Mouse (Mus musculus) MEL (cell line): Measurements from ENCODE around the gene Lrrc23. TPM values are rescaled to one million over a fixed set of nuclear protein-coding genes. Genes with fewer than 3 reads are reported as not detected.
A peak's percentile ranks its signal among the peaks of the same experiment; 100 is the strongest.

Source experiments
- DNase-seq: peaks from one replicate; pipeline ENCODE4 v3.0.0; 2011; ENCODE audit warnings: low read depth, low spot score
- H3K27ac ChIP-seq: 2 replicates; pipeline ENCODE4 v1.5.1; 2012; ENCODE audit warnings: low read depth, mild to moderate bottlenecking, control low read depth, low read length, moderate library complexity; ENCODE audit not compliant: control insufficient read depth
- H3K27me3 ChIP-seq, 2 experiments: fragments of 150-350 bp in 1 of 2; sonication (generic) in 1 of 2; 2 replicates each; pipeline ENCODE4 v1.6.1; 2012; ENCODE audit warnings: low read length in 2 of 2, mild to moderate bottlenecking in 2 of 2, improper control_type of control experiment in 1 of 2, moderate library complexity in 1 of 2; ENCODE audit not compliant: insufficient read depth in 2 of 2, control insufficient read depth in 1 of 2
- H3K36me3 ChIP-seq, 2 experiments: 2 replicates each; pipeline ENCODE4 v1.6.1; 2012 to 2014; ENCODE audit warnings: low read length in 2 of 2, improper control_type of control experiment in 1 of 2, inconsistent platforms in 1 of 2, mild to moderate bottlenecking in 1 of 2; ENCODE audit not compliant: insufficient read depth in 2 of 2, control insufficient read depth in 1 of 2
- H3K4me1 ChIP-seq, 2 experiments: fragments of 150-350 bp in 1 of 2; sonication (generic) in 1 of 2; 2 replicates each; pipeline ENCODE4 v1.6.1; 2012; ENCODE audit warnings: low read length in 2 of 2, improper control_type of control experiment in 1 of 2, mild to moderate bottlenecking in 1 of 2; ENCODE audit not compliant: insufficient read depth in 2 of 2, control insufficient read depth in 1 of 2
- H3K4me3 ChIP-seq, 2 experiments: fragments of 150-350 bp in 1 of 2; sonication (generic) in 1 of 2; 2 replicates each; pipeline ENCODE4 v1.5.1; 2012; ENCODE audit warnings: low read depth in 2 of 2, low read length in 2 of 2, mild to moderate bottlenecking in 2 of 2, moderate library complexity in 2 of 2, control low read depth in 1 of 2, improper control_type of control experiment in 1 of 2; ENCODE audit not compliant: control insufficient read depth in 1 of 2, insufficient read depth in 1 of 2
- H3K79me2 ChIP-seq: 2 replicates; pipeline ENCODE4 v1.6.1; 2012; ENCODE audit warnings: mild to moderate bottlenecking, low read length, moderate library complexity; ENCODE audit not compliant: control insufficient read depth, poor library complexity, insufficient read depth
- H3K9ac ChIP-seq: 2 replicates; pipeline ENCODE4 v1.6.1; 2012; ENCODE audit warnings: low read depth, mild to moderate bottlenecking, control low read depth, low read length, moderate library complexity; ENCODE audit not compliant: control insufficient read depth, poor library complexity, severe bottlenecking
- H3K9me3 ChIP-seq: fragments of 150-350 bp; sonication (generic); replicated peaks from 2 replicates; pipeline ENCODE4 v1.6.1; 2012; ENCODE audit warnings: mild to moderate bottlenecking, low read length, improper control_type of control experiment, moderate library complexity; ENCODE audit not compliant: insufficient read depth
- BHLHE40 ChIP-seq: IDR thresholded peaks from 2 replicates; pipeline ENCODE4 v1.6.1; 2012; ENCODE audit warnings: low read depth, mild to moderate bottlenecking, inconsistent platforms, low read length, improper control_type of control experiment, borderline replicate concordance
- CHD1 ChIP-seq: IDR thresholded peaks from 2 replicates; pipeline ENCODE4 v1.6.1; 2012; ENCODE audit warnings: low read depth, mild to moderate bottlenecking, inconsistent platforms, low read length, improper control_type of control experiment
- CTCF ChIP-seq, 3 experiments: IDR thresholded peaks in 2 of 3; conservative IDR thresholded peaks in 1 of 3; 2 replicates each; pipeline ENCODE4 v1.5.1; 2011 to 2012; ENCODE audit warnings: low read length in 3 of 3, low read depth in 2 of 3, mild to moderate bottlenecking in 2 of 3, improper control_type of control experiment in 1 of 3, inconsistent platforms in 1 of 3, mixed read lengths in 1 of 3, moderate library complexity in 1 of 3; ENCODE audit not compliant: control insufficient read depth in 1 of 3, insufficient read depth in 1 of 3, poor library complexity in 1 of 3, severe bottlenecking in 1 of 3
- E2F4 ChIP-seq: IDR thresholded peaks from 2 replicates; pipeline ENCODE4 v1.6.1; 2011; ENCODE audit warnings: low read depth, low read length, improper control_type of control experiment, borderline replicate concordance
- ELF1 ChIP-seq: IDR thresholded peaks from 2 replicates; pipeline ENCODE4 v1.6.1; 2014; ENCODE audit warnings: low read depth, mild to moderate bottlenecking, inconsistent platforms, low read length, improper control_type of control experiment, moderate library complexity
- ETS1 ChIP-seq: IDR thresholded peaks from 2 replicates; pipeline ENCODE4 v1.6.1; 2012; ENCODE audit warnings: low read depth, mild to moderate bottlenecking, inconsistent platforms, low read length, improper control_type of control experiment, moderate library complexity
- GABPA ChIP-seq: IDR thresholded peaks from 2 replicates; pipeline ENCODE4 v1.6.1; 2012; ENCODE audit warnings: low read depth, mild to moderate bottlenecking, inconsistent platforms, low read length, improper control_type of control experiment, moderate library complexity
- GATA1 ChIP-seq: IDR thresholded peaks from 2 replicates; pipeline ENCODE4 v1.6.1; 2011; ENCODE audit warnings: low read depth, low read length, improper control_type of control experiment
- HCFC1 ChIP-seq: IDR thresholded peaks from 2 replicates; pipeline ENCODE4 v1.6.1; 2012; ENCODE audit warnings: low read depth, mild to moderate bottlenecking, inconsistent platforms, low read length, improper control_type of control experiment, moderate library complexity
- KAT2A ChIP-seq: conservative IDR thresholded peaks from 2 replicates; pipeline ENCODE4 v1.6.1; 2012; ENCODE audit warnings: low read depth, low read length, improper control_type of control experiment, inconsistent platforms
- MAFK ChIP-seq: IDR thresholded peaks from 2 replicates; pipeline ENCODE4 v1.6.1; 2011; ENCODE audit warnings: low read depth, mild to moderate bottlenecking, low read length, improper control_type of control experiment, borderline replicate concordance
- MAZ ChIP-seq: IDR thresholded peaks from 2 replicates; pipeline ENCODE4 v1.6.1; 2012; ENCODE audit warnings: low read depth, mild to moderate bottlenecking, inconsistent platforms, low read length, improper control_type of control experiment
- MXI1 ChIP-seq: IDR thresholded peaks from 2 replicates; pipeline ENCODE4 v1.6.1; 2011; ENCODE audit warnings: mild to moderate bottlenecking, low read depth, low read length, improper control_type of control experiment
- MYC ChIP-seq: IDR thresholded peaks from 2 replicates; pipeline ENCODE4 v1.6.1; 2011; ENCODE audit warnings: low read depth, mild to moderate bottlenecking, low read length, improper control_type of control experiment, moderate library complexity
- POLR2A ChIP-seq, 2 experiments: IDR thresholded peaks; 2 replicates each; pipeline ENCODE4 v1.6.1; 2011 to 2012; ENCODE audit warnings: low read length in 2 of 2, mild to moderate bottlenecking in 2 of 2, control low read depth in 1 of 2, improper control_type of control experiment in 1 of 2, low read depth in 1 of 2, moderate library complexity in 1 of 2; ENCODE audit not compliant: control insufficient read depth in 1 of 2, insufficient read depth in 1 of 2, poor library complexity in 1 of 2
- RAD21 ChIP-seq: IDR thresholded peaks from 2 replicates; pipeline ENCODE4 v1.6.1; 2011; ENCODE audit warnings: mild to moderate bottlenecking, low read depth, low read length, improper control_type of control experiment
- TBP ChIP-seq: IDR thresholded peaks from 2 replicates; pipeline ENCODE4 v1.8.0; 2011; ENCODE audit warnings: low read depth, low read length, improper control_type of control experiment
- TCF12 ChIP-seq: IDR thresholded peaks from 2 replicates; pipeline ENCODE4 v1.6.1; 2014; ENCODE audit warnings: low read depth, mild to moderate bottlenecking, inconsistent platforms, low read length, improper control_type of control experiment, moderate library complexity
- UBTF ChIP-seq: IDR thresholded peaks from 2 replicates; pipeline ENCODE4 v1.6.1; 2012; ENCODE audit warnings: low read depth, mild to moderate bottlenecking, inconsistent platforms, low read length, improper control_type of control experiment, moderate library complexity, borderline replicate concordance; ENCODE audit not compliant: insufficient read depth
- ZC3H11A ChIP-seq: IDR thresholded peaks from 2 replicates; pipeline ENCODE4 v1.6.1; 2012; ENCODE audit warnings: low read depth, mild to moderate bottlenecking, inconsistent platforms, low read length, improper control_type of control experiment
- ZMIZ1 ChIP-seq: IDR thresholded peaks from 2 replicates; pipeline ENCODE4 v1.6.1; 2012; ENCODE audit warnings: low read depth, mild to moderate bottlenecking, inconsistent platforms, low read length, improper control_type of control experiment, moderate library complexity
- polyA plus RNA-seq, 2 experiments: library from polyadenylated mRNA; stranded (reverse) in 1 of 2; unstranded in 1 of 2; fragments of >175 nt in 1 of 2; fragments of >200 nt in 1 of 2; gene quantifications; 2 replicates each; pipeline versions ENCODE4 v1.2.1 to v1.2.4; 2012; ENCODE audit warnings: low replicate concordance in 2 of 2, low read depth in 1 of 2; ENCODE audit not compliant: insufficient read length in 2 of 2, insufficient read depth in 1 of 2, missing spikeins in 1 of 2
- total RNA-seq: library from RNA; depleted of rRNA; stranded (reverse); fragments of 300-350 nt; gene quantifications from 2 replicates; pipeline ENCODE4 v1.2.3, GENCODE M21; 2012

Lrrc23 gene
- total and polyA plus RNA-seq, 3 experiments = 0.11 TPM; not detected in 2

DNA sequence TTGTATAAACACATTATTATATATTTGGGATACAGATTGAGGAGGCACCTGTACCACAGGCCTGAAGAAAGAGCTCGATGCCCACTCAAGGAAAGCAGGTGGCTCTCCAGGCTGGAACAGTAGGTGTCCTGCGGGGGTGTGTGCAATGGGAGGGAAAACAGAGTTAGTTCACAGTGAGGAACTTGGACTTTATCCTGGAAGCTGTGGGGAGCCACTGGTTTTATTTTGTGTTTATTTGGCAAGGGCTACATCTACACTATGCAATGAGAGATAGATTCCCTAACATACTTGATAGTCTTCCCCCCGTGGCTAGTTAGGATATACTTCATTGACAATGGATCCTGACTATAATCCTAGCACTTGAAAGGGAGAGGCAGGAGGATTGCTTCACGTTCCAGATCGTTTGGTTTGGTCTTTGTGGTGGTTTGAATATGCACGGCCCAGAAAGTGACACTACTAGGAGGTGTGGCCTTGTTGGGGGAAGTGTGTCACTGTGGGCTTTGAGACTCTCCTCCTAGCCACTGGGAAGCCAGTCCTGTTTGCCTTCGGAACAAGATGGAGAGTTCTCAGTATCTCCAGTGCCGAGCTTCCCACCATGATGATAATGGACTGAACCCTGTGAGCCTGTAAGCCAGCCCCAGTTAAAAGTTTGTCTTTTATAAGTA lies 7.4 kb upstream of the Lrrc23 start:
- Histone ChIP-seq H3K4me3 (no peak overlapping the region; a peak in 1 of 4 replicates), H3K79me2 (no peaks in the 10 kb centered on the region; the same call in 1 of the 2 replicates), H3K4me1 (peaks cover 5 to 9% of the 10 kb centered on the region in 2 experiments), H3K27ac (no peak overlapping the region), H3K36me3 (peaks cover 0 to 9% of the 10 kb centered on the region in 2 experiments; a peak in 2 of 4 replicates), H3K9me3 (no peaks in the 10 kb centered on the region), H3K9ac (no peak overlapping the region), H3K27me3 (no peaks in the 10 kb centered on the region)
- TF ChIP-seq MXI1 = no peak
- TF ChIP-seq GABPA = no peak
- no peak for TF ChIP-seq ZC3H11A
- TF ChIP-seq CHD1 = no peak
- no peak for TF ChIP-seq CTCF (IDR thresholded peaks at IDR 0.05 in 2 of 3, conservative IDR thresholded peaks at IDR 0.05 in 1 of 3; ENCODE audit: control insufficient read depth in 1 of 3, insufficient read depth in 1 of 3, low read depth in 2 of 3, low read length in 3 of 3, poor library complexity in 1 of 3, severe bottlenecking in 1 of 3)
- TF ChIP-seq E2F4 = no peak
- no peak for TF ChIP-seq ETS1
- TF ChIP-seq ZMIZ1 = no peak
- no peak for TF ChIP-seq TCF12
- no peak for TF ChIP-seq MAZ
- no peak for TF ChIP-seq RAD21
- no peak; a peak in 1 of 4 replicates for TF ChIP-seq POLR2A (IDR thresholded peaks at IDR 0.05; ENCODE audit: control insufficient read depth in 1 of 2, insufficient read depth in 1 of 2, low read depth in 1 of 2, low read length in 2 of 2, poor library complexity in 1 of 2)
- no peak for TF ChIP-seq UBTF
- no peak for TF ChIP-seq MAFK
- TF ChIP-seq TBP = no peak
- no peak for TF ChIP-seq HCFC1
- no peak for TF ChIP-seq KAT2A
- TF ChIP-seq BHLHE40 = no peak
- TF ChIP-seq GATA1 = no peak
- TF ChIP-seq MYC = no peak
- DNase-seq = peak; percentile 48

DNA sequence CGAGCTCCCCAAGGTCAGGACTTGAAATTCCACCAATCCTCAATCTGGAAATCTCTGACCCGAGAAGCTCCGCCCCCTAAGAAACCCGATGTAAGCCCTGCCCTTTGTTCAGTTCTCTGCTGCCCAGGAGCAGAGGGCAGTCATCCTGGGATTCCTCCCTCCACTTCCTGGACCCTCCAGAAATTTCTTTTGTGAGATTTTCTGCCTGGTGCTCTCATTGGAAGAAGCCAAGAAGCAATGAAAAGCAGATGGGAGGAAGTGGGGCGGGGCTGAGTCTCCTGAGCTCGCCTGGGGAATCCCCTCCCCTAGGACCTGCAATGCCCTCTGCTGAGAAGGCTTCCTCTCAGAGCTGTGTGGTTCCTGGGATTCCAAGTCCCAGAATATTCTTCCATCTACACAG lies 2.9 kb upstream of the Lrrc23 start:
- peak; percentile 39 for DNase-seq
- no peak overlapping the region for H3K9ac ChIP-seq
- no peaks in the 10 kb centered on the region; a peak in 1 of 4 replicates for H3K36me3 ChIP-seq
- peak overlapping the region; percentile 45 to 52 for H3K4me3 ChIP-seq
- peaks cover 3 to 5% of the 10 kb centered on the region in 2 experiments; a peak in 3 of 4 replicates for H3K27me3 ChIP-seq
- H3K9me3 ChIP-seq = no peaks in the 10 kb centered on the region
- H3K79me2 ChIP-seq = no peaks in the 10 kb centered on the region
- no peak overlapping the region for H3K27ac ChIP-seq
- no peak for TF ChIP-seq ELF1
- H3K4me1 ChIP-seq = no peaks in the 10 kb centered on the region; a peak in 1 of 4 replicates
